Mouse (Mus musculus) common myeloid progenitor, adult 5-6 weeks (primary cell): ENCODE results near the gene Slc35f6. TPM values are rescaled to one million over a fixed set of nuclear protein-coding genes. Genes with fewer than 3 reads are reported as not detected.
"Not testable (repeated sequence)": the region's sequence is repeated elsewhere in the genome, so short reads cannot be mapped to it uniquely, and the experiment has no call there.

Source experiments
- ATAC-seq: replicated peaks from 2 replicates; pipeline ENCODE4 v1.8.0; 2016; ENCODE audit warnings: low read depth, mild to moderate bottlenecking, moderate TSS enrichment, inconsistent platforms; ENCODE audit not compliant: poor library complexity, severe bottlenecking
- total RNA-seq: library from RNA; stranded (forward); fragments of 200-1000, 187-1606 nt; gene quantifications from 2 replicates; pipeline ENCODE4 v1.2.3, GENCODE M21; 2017

Slc35f6 gene
- total RNA-seq, 1 experiment from 2014 or later: 4.8 TPM

DNA sequence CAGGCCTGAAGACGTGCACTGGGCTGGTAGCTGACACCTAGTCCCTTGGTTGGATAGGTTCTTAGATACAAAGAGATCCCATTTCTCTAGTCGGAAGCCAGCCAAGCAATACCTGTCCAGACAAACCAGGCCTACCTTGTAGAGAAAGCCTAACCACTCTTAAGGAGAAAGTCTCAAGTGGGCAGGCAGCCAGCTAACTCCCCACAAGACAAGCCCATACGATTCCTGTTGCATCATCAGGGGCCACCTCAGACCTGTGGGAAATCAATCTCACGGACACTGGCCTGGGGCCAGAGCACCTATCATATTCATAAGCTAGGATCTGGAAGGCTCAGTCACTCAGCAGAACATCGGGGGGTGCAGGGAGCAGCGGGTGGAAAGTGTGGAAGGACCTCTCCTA, 5.5 kb downstream of the Slc35f6 start:
- ATAC-seq: no peak

DNA sequence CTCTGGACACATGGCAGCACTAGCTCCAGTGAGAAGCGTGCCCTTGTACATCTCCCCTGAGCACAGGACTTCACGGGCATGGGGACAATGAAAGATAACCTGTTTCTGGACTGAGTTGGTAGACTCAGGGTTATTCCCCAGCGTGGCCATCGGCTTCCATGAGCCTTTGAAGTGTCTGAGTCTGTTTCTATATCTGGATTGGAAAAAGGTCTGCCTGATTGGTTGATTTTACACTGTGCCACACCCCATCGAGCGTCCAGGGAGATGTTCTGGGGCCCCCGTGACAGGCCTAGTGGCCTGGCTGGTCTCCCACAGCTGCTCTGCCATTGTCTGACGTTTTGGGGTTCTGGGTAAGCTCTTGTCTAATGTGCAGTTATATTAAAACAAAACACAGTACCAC, 7.3 kb downstream of the Slc35f6 start:
- no peak for ATAC-seq

DNA sequence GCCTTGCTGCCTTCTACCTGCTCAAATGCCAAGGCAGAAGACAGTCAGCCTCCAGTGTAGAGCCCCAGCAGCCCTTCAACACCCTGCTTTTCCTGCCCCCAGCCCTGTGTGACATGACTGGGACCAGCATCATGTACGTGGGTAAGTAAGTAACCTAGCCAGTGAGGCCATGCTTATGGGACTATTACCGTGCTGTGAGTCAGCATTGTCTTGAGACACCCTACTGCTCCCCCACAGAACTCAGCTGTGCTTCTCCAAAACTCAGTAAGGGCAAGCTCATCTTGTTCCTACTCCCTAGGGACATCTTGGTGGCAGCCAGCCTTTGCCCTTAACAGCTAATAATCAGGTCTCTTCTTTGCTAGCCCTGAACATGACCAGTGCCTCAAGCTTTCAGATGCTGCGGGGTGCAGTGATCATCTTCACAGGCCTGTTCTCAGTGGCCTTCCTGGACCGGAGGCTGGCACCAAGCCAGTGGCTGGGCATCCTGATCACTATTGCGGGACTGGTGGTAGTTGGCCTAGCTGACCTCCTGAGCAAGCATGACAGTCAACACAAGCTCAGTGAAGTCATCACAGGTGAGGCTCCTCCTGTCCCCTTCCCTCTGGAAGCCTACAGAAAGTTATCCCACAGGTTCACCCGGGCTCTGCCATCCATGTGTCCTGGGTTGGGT, 7.9 kb downstream of the Slc35f6 start:
- no peak for ATAC-seq

DNA sequence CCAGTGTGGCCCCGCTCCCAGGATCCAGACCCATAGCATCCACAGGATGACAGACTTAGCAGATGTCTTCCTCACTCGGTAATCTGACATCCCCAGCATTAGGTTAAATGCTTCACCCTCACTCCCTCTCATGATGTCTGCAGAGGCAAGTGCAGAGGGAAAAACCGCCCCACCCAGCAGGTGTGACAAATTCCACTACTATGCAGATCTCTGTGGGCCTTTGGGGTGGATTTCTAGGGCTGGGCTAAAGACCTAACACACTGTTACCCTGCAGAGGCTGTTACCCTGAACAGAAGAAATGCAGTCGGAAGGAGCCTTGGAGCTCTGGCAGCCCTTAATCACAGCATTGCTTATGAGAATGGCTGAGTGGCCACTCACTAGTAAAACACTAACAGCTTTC, 11.3 kb downstream of the Slc35f6 start:
- no peak for ATAC-seq

DNA sequence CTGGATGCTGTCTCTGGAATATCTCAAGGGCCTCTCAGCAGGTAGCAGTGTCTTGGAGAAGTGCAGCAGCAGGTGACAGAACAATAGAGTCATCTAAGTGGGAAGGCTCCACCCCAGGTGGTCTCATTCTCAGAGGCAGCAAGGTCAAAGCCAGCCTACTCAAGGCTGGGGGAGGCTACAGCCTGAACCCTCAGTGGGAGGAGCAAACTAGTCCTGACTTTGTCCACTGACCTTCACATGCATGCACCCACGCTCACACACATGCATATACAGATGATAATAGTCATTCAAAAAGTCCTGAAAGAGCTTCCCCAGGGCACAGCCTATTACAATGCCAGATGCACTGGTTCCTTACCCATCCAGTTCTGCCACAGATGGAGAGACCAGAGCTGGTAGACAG, 12.5 kb downstream of the Slc35f6 start:
- ATAC-seq: no peak

DNA sequence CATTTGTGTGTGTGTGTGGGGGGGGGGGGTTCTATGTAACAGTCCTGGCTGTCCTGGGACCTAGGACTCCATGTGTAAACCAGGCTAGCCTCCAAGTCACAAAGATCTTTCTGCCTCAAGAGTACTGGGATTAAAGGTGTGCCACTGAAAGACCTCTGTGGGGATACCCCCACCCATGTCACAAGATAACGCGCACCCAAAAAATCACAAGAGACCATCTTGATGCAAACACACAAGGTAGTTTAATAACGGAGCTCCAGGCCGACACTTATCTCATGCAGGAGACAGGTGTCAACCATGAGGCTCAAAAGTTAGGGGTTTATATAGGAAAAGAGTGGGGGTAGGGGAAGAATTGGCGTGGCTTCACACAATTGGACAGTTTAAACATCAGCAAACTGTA, 13.1 kb downstream of the Slc35f6 start:
- ATAC-seq: no peak

DNA sequence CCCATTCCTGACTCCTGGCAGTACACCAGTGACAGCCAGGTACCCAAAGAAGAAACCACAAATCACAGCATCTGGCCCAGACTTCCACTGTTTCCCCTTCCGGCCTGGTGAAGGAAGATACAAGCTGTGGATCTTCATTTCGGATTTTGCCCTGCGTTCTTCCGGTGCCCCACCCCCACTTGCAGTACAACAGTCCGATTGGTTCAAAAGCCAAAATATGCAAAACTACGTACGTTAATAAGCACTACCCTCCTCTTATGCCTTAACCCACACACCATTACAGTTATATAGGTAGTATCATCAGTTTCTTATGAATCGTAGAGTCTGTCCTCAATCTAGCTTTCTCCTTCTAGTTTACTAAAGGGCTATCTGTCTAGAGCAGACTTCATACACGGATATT, 17.6 kb downstream of the Slc35f6 start:
- no peak for ATAC-seq

DNA sequence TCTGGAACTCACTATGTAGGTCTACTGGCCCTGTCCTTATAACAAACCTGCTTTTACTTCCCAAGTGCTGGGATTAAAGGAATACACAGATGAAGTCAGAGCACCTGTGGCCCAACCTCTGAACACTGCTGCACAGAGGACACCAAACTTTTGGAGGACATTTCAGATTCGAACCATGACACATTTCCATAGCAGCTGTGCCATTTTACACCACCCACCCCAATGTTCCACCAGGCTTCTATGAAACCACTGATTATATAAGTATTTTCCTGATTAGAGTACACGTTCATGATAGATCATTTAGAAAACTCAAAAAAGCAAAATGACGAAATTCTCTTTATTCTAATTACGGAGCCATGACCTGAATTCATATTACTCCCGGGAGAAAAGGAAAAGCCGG, 18.2 kb downstream of the Slc35f6 start:
- no peak for ATAC-seq

DNA sequence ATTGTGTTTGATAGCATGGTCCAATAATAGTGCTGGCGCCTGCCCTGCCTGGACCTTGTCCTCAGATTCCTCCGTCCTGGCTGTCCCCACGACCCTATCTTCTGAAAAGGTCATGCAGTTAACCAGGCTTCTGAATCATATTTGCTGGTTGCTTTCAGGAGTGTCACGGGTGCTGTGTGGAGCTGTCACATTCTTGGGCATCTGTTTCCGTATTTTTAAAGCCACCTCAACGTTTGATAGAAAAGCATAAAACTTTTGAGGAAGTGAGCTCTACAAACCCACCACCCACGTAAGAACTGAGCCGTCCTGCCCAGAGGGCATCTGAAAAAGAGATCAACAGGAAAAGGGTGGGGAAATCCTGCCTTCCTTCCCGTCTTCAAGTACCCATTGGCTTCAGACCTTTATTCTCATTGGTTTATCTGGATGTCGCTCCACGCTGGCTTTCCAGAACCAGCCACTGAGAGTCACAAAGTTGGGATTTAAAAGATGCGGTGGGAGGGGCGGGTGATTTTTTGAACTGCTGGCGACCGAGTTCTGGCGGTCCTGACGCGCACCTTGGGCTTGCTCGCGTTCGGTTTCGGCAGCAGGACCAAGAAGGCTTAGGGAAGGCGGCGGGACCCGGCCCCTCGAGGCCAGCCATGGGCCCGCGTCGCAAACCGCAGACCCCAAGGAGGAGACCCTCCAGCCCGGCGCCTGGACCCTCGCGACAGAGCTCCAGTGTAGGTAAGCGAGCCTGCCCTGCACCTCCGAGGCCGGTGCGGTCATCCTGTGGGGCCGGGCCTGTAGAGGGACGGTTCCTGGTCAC, 18.9 kb downstream of the Slc35f6 start, which contains the start of gene Cenpa:
Cenpa (plus strand) TSS at position 387 of the 805 bp plus-strand sequence.
- peak; percentile 98 for ATAC-seq

DNA sequence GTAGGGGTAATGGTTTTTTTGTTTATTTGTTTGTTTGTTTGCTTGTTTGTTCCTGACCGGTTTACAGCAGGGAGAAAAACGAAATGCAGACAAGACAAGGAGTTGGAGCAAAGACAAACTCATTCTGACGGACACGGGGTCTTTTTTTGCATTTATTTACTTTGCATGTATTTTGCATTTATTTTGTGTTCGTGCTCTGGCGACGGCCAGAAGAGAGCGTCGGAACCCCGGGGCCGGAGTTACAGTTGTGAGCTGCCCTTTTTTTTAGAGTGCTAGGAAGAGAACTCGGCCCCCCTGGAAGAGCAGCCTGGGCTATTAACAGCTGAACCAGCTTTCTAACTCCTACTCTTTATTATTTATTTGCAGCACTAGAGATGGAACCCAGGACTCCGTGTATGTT, 19.5 kb downstream of the Slc35f6 start:
- no peak for ATAC-seq

DNA sequence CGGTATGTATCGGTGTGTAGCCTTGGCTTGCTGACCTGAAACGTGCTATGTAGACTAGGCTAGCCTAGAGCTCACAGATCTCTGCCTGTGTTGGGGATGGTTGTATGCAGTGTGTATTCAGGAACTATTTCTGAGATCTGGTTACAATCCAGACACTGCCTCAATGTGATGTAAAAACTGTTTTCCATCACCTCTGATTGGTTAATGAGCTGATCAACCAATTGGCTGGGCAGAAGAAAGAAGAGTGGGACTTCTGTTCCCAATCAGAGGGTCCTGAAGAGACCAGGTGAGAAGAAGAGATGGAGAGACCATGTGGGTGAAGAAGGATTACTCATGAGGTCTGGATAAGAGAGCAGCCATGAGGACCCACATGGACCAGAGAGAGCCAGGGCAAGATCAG, 20.0 kb downstream of the Slc35f6 start:
- no peak for ATAC-seq

DNA sequence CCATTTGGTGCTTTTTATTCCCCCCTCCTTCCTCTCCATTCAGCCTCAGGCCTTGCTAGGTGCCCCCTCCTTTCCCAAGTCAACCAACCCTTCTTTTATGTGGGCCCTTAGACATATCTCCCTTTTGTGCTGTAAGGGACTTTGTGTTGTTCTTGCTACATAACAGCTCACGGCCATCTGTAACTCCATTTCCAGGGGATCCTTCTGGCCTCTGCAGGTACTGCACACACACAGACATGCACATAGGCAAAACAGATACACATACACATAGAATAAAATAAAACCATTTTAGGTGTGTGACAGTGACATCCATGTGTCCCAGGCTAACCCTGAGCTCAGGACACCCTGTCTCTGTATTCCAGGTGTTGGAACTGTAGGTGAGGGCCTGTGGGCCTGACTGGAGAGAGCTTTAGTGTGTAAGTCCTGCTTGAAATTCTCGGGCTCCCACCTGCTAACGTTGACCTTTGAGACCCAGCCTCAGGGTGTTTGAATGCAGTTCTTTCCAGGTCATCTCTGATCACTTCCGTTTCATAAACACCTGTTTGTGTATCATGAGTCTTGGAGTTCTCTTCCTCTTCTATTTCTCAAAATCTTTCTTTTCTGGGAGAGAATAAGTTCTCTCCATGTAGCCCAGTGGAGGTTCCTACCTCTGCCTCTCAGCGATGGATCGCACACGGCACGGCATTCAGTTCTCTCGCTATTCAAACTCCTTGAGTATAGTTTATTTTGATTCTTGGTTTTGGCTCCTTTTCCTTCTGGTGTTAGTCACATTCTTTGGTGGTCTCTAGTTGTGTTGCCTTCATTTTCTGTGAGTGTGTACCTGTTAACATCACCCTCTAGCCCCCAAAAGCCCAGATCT, 21.1 kb downstream of the Slc35f6 start:
- no peak for ATAC-seq

DNA sequence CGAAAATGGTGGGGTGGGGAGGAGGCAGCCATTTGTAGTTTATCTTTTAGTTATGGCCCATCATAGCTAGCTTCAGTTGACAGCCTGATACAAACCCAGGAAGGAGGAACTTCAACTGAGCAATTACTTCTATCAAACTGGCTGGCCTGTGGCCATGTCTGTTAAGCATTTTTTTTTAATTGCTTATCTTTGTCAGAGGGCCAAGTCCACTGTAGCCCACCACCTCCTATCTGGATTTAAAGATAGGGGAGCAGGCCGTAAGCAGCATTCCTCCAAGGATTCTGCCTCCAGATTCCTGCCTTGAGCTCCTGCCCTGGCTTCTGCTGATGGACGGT, 21.7 kb downstream of the Slc35f6 start:
- ATAC-seq: no peak

DNA sequence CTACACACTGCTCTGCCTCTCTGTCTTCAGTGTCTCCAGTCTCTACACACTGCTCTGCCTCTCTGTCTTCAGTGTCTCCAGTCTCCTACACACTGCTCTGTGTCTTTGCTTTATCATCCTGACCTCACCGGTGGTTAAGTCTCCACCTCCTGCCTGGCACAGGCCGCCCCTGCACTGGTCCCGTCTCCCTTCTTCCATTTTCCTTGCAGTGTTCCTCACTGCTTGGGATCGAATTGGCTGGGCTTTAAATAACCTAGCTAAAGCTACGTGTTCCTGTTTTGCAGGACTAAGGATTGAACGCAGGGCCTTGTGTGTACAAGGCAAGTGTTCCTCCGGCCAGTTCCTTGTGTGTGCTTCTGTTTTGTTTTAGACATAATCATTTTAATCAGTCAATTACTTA, 22.4 kb downstream of the Slc35f6 start:
- ATAC-seq: no peak

DNA sequence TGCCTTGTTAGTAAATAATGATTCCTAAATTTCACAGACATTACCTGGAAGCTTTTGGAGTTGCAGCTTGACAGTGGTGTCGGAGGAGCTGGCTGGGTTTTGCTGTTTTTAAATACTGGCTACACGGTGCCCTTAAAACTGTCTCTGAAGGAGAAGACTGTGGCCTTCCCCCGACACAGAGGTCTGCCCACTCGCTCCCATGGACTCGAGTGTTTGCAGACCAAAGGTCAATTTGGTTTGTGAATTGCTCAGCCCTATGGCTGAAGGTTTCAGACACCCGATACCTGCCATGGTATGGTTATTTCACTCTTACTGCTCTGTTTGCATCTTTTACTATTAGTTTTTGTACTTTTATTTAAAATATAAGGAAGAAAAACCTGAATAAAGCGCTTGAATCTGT, 26.3 kb downstream of the Slc35f6 start:
- no peak for ATAC-seq

DNA sequence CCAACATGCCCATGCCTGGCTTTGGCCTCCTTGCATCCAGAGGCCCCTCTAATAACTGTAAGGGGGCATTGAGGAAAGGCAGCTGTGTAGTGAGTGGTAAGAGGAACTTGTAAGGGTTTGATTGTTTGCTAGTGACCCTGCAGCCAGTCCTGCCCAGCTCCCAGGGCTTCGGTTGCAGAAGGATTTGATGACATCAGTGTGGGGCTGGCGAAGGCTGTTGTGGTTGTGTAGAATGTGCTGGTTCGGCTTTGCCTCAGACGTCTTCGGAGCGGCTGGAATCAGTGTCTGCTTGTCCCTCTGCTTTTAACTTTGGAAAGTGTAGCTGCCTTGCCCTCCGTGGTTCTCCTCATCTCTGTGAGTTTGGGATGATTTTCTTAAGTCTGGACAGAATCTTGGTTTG, 29.1 kb downstream of the Slc35f6 start:
- no peak for ATAC-seq

DNA sequence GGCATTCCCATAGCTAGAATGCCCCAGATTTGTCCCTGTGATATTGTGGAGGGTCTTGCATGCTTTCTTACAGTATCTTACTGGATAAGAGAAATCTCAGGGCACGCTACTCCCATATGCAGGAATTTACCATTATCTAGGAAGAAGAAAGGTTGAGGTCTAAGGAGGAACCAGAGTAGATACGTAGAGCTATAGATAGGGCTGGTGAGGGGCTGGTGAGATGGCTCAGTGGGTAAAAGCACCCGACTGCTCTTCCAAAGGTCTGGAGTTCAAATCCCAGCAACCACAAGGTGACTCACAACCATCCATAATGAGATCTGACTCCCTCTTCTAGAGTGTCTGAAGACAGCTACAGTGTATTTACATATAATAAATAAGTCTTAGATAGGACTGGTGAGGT, 30.3 kb downstream of the Slc35f6 start:
- not testable (repeated sequence) for ATAC-seq

DNA sequence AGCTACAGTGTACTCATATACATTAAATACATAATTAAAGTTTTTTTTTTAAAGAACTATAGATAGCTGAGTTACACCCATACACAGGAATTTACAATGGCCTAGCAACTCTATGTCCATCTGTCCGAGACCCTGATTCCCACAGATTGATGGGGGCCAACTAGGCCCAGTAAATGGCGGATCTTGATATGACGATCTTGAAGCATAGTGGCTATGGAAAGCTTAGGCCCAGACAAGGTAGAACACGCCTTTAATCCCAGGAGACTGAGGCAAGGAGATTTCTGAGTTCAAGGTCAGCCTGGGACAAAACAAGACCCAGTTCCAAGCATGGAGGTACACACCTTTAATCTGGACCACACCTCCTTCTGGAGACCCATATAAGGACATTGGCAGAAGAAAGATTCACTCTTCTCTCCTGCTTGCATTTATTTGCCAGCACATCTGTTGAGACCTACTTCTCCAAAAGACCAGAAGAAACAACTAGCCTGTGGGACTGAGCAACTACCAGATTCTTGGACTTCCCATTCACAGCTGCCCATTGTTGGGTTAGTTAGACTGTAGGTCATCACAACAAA, 31.1 kb downstream of the Slc35f6 start:
- ATAC-seq: no peak

DNA sequence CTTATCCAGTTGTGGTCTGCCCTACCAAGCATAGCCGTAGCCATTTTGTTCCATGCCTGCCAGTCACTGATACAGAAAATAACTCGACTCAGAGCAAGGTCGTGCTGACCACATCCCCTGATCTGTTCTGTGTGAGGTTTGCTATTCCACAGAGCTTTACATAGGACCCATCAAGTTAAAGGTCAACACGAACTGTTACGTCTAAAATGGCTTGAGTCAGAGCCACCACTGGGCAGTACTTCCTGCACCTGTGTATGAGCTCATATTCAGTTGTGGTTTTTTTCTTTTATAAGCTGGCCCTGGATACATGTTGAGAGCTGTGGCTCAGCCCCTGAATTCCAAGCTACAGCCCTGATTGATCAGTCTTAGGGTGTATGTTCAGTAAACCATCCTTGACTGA, 31.9 kb downstream of the Slc35f6 start:
- 0 out of 2 replicates have a peak, but pooled peaks have one; percentile 45 for ATAC-seq

DNA sequence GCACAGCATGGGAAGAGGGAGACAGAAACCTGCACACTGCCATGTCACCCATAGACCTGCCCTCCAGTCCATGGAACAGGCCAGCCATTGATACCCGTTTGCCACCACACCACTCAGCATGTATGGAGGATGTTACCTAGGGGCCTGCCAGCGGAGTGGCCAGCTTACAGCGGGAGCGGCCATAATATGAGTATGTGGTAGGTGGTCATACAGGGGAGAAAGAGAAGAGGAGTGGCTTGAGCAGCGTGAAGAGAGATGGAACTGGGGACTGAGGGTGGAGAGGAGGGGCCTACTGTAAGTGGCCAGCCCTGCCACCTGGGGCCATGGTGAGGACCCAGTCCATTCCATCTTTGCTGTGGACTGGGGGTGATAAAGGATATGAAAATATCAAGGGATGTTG, 34.2 kb downstream of the Slc35f6 start:
- no peak for ATAC-seq
